Mouse (Mus musculus): ENCODE data around the gene Cd164l2. TPM values are rescaled to one million over a fixed set of nuclear protein-coding genes. Genes with fewer than 3 reads are reported as not detected.

Gene Cd164l2
- total RNA-seq, 2 experiments from 2014 or later, result not detected

DNA sequence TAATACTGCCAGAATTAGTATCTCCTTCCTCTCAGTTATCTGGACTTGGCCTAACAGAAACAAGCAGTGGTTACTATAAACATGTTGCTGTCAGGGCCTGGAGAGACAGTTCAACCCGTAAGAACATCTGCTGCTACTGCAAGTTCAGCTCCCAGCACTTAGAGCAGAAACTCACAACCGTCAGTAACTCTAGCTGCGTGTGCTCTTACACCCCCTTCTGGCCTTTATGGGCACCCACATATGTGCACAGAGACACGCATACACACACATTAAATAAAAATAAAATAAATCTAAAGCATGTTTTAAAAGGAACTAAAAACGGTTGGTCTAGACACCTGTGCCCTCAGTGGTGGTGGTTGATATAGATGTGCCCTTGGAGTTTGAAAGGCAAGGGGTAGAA lies 25.1 kb upstream of the Cd164l2 start:
- intact Hi-C loops (cut with DNase I), result loop anchor here (5.0 kb wide), 1 partner anchor 130 kb away; no protein-coding TSS in a partner anchor
- no peak for DNase-seq

- intact Hi-C loops (cut with DNase I), result loop anchor here (5.0 kb wide), 1 partner anchor 132 kb away; no protein-coding TSS in a partner anchor
- no peak for DNase-seq
Observed at GRCm38 (mm10) chr4:133189396-133189795, 22.5 kb upstream of the Cd164l2 start.

DNA sequence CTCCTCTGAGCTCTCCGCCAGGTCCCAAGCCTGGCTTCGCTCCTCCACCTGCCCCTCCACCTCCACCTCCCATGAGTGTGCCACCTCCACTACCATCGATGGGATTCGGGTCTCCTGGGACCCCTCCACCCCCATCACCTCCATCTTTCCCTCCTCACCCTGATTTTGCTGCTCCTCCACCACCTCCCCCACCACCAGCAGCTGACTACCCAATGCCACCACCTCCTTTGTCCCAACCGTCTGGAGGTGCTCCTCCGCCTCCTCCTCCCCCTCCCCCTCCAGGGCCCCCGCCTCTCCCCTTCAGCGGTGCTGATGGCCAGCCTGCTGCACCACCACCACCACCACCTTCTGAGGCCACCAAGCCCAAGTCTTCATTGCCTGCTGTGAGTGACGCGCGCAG lies 17.4 kb upstream of the Cd164l2 start:
- DNase-seq, result no peak
- intact Hi-C loops (cut with DNase I), result no loop called here

DNA sequence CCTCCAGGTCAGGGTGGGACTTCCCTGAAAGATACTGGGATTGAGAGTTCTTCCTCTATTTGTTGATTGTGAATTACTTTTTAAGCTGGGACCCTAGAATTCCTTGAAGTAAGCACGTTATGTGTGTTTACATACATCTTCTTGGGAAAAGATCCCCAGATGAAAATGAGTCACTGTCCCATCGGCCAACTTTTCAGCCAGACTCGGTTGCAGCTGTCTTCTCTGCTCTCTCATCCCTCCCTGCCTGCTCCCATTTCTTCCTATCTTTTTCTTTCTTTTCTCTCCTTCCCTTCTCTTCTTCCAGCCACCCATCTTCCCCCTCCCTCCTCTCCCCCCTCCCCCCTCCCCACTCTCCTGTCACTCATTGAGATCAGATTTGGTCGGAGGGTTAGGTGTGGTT lies 16.9 kb upstream of the Cd164l2 start:
- no peak for DNase-seq
- intact Hi-C loops (cut with DNase I), result loop anchor here (5.0 kb wide), 1 partner anchor 183 kb away; the partner anchor contains the start of gene Ahdc1

DNA sequence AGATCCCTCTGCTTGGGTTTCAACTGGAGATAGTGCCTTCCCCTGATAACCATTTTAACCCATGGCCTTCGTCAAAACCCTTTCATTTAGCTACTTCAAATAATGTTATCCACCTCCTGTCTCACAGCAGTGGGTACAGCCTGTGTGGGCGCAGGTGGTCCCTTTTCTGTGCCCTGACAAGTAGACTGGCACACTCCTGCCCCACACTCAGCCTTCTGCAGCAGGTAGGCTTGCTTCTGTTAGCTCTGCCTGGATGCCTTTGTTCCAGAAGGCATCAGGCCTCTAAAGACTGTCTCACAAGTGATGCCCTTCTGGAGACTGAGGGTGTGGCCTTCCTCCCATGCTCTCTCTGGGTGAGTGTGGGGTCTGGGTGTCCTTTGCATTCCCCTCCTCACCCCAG lies 15.8 kb upstream of the Cd164l2 start:
- intact Hi-C loops (cut with DNase I), result loop anchor here (5.0 kb wide), 1 partner anchor 184 kb away; the partner anchor contains the start of gene Ahdc1
- DNase-seq, result no peak

GRCm38 (mm10) chr4:133196852-133197251 lies 15.1 kb upstream of the Cd164l2 start:
- intact Hi-C loops (cut with DNase I), result loop anchor here (5.0 kb wide), 1 partner anchor 185 kb away; the partner anchor contains the start of gene Ahdc1
- DNase-seq, result no peak

GRCm38 (mm10) chr4:133197355-133197754 lies 14.6 kb upstream of the Cd164l2 start:
- intact Hi-C loops (cut with DNase I), result loop anchor here (5.0 kb wide), 1 partner anchor 185 kb away; the partner anchor contains the start of gene Ahdc1
- DNase-seq, result no peak

GRCm38 (mm10) chr4:133197801-133198286 lies 14.1 kb upstream of the Cd164l2 start:
- no peak for DNase-seq
- intact Hi-C loops (cut with DNase I), result loop anchor here (5.0 kb wide), 1 partner anchor 186 kb away; the partner anchor contains the start of gene Ahdc1

- intact Hi-C loops (cut with DNase I), result loop anchor here (5.0 kb wide), 1 partner anchor 186 kb away; the partner anchor contains the start of gene Ahdc1
- no peak for DNase-seq
Observed at GRCm38 (mm10) chr4:133198337-133199180, 13.4 kb upstream of the Cd164l2 start.

- intact Hi-C loops (cut with DNase I), result loop anchor here (5.0 kb wide), 1 partner anchor 187 kb away; the partner anchor contains the start of gene Ahdc1
Observed at GRCm38 (mm10) chr4:133199743-133200142, 12.2 kb upstream of the Cd164l2 start.

GRCm38 (mm10) chr4:133200343-133200742 lies 11.6 kb upstream of the Cd164l2 start:
- peak; percentile 65 to 69 for DNase-seq
- intact Hi-C loops (cut with DNase I), result no loop called here

More at GRCm38 (mm10) chr4:133199743-133200142, 12.2 kb upstream of the Cd164l2 start:
- no peak for DNase-seq

DNA sequence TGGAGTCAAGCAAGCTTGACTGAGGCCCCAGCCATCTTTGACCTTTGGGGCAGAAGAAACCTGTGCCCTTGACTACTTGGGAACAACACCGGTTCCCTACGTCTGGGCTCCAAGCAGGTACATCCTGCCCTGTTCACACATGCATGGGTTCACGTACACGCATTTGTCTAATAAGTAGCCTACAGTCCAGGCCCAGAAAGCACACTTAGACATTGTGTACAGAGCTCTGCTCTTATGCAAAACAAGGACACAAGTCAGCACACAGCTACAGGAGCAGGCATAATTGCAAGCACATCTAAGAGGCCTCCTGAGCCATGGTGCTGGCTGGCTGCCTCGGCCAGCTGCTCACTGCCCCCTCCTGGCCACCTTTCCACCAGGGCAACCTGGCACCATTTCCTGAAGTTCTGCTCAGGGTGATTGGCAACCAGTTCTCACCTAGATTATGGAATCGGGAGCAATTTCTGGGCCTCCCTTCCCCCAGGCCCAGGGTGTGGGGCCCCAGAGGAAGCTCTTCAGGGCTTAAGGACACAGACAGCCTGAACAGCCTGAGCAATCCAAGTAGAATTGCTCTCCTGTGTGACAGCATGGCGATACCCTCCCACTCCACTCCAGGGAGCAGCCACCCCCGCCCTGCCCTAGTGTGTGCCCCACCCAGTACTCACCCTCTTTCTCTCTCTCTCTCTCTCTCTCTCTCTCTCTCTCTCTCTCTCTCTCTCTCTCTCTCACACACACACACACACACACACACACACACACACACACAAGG lies 10.7 kb upstream of the Cd164l2 start:
- DNase-seq, result peak; percentile 74 to 84
- intact Hi-C loops (cut with DNase I), result no loop called here

DNA sequence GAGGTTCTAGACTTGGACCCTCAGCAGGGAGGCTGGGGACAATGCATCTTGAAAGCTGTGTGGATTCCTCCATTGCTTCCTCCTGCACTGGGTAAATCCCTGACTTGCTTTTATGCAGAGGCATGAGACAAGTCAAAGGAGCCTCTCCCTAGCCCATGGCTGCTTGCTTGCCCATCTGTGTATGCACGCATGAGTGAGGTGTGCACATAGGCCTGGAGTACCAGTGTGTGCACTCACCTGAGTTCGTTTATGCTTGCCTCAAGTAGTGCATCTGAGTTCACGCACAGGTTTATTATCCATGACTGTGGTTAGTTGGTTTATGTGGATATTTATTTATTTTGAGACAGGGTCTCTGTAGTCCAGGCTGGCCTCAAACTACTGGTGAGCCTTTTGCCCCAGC lies 9.7 kb upstream of the Cd164l2 start:
- intact Hi-C loops (cut with DNase I), result no loop called here
- DNase-seq, result no peak

DNA sequence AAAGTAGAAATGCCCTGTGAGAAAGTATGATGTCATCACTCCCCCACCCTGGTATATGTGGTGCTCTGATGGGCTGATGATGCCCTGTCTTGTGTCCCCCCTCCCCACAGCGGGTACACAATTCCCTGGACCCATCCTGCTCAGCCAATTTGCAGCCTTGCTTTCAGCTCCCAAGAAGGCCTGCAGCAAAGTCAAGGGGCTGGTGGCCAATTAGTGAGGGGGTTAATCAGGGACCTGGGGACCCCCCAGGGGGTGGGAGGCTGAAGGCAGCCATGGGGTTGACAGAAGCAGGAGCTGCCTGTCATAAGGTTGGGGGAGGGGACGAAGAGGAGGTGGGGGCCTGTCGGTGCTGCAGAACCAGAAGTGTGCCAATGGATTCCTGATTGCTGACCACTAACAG lies 8.3 kb upstream of the Cd164l2 start:
- no peak for DNase-seq
- intact Hi-C loops (cut with DNase I), result no loop called here

- intact Hi-C loops (cut with DNase I), result no loop called here
- DNase-seq, result no peak
Observed at GRCm38 (mm10) chr4:133204379-133204778, 7.6 kb upstream of the Cd164l2 start.

GRCm38 (mm10) chr4:133209366-133209765 lies 2.6 kb upstream of the Cd164l2 start:
- intact Hi-C loops (cut with DNase I), result loop anchor here (2.0 kb wide), 1 partner anchor 199 kb away; the partner anchor contains the start of gene Ahdc1
- peak; percentile 49 to 61 for DNase-seq

GRCm38 (mm10) chr4:133210023-133210787 lies 1.7 kb upstream of the Cd164l2 start:
- intact Hi-C loops (cut with DNase I), result loop anchor here (5.0 kb wide), 2 partner anchors 42 to 263 kb away; no protein-coding TSS in a partner anchor
- no peak for DNase-seq

DNA sequence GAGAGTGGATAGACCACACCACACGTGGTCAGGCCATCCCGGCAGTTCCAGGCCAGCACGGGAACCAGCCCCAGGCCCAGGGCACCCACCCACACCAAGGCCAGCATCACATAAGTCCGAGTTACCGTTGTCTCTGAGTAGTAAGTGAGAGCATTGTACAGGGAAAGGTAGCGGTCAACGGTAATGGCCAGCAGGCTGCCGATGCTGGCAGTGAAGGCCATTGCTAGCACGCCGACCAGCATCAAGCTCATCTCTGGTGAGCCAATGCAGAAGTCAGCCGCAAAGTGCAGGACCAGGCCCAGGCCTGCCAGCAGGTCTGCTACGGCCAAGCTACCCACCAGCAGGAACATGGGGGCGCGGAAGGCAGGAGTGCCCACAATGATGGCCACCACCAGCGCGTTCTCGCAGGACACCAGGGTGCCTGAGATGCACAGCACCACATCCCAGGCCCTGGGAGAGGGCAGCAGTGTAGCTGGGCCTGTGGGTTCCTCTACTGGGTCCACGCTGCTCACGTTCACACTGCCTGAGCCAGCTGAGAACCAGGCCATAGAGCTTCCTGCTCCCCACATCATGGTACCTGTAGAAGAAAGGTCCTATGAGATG lies 1.0 kb upstream of the Cd164l2 start:
- intact Hi-C loops (cut with DNase I), result loop anchor here (5.0 kb wide), 2 partner anchors 41 to 264 kb away; no protein-coding TSS in a partner anchor

More for the DNA sequence above, 1.0 kb upstream of the Cd164l2 start:
- no peak for DNase-seq

All from heart, postnatal 14 days (tissue).